Mouse (Mus musculus): ENCODE data around the gene Rassf8. TPM values are rescaled to one million over a fixed set of nuclear protein-coding genes. Genes with fewer than 3 reads are reported as not detected.

Rassf8 gene
- total RNA-seq, 2 experiments from 2014 or later, result 93.1 to 97.9 TPM

DNA sequence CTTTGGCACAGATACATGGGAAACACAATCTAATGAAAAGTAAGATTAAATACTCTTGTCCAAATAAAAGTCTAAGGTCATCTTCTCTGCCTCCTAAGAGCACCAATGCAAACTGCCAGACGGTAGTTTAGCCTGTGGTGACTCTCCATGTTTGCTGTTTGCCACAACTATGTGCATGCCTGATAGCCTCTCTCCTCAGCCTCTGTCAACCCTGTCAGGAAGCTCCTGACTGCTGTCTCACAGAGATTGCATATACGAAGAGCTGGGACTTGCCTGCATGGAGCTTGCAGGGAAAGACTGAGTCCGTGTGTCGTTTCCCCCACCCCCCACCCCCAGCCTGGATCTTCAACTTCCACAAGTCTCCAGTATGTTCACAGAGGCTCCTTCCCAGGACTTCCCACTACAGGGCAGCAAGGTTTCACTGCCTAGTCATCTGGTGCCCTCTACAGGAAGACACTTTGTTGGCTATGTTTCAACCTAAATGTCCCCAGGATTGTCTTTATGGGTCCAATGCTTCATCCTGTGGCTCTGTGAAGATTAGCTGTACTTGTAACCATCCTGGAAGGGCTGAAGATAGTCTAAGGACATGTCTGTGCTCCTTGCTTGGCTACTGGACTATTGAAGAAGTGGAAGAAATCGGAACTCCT lies 77.2 kb downstream of the Rassf8 start:
- DNase-seq, result peak; percentile 50

DNA sequence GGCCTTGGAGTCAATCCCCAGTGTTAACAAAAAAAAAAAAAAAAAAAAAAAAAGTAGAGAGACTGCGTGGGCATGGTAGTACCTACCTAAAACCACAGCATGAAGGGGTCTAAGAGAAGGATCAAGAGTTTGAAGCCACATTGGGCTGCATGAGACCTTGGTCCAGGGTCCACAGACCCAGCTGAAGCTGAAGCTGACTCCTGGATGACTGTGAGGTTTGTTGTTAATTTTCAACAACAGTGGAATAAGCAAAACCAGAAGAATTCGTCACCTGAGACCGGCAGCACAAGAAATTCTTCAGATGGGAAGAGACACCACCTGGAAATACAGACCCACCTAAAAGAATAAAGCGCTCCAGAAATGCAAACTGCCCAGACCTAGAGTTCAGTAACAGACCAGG lies 79.8 kb downstream of the Rassf8 start:
- no peak for DNase-seq

DNA sequence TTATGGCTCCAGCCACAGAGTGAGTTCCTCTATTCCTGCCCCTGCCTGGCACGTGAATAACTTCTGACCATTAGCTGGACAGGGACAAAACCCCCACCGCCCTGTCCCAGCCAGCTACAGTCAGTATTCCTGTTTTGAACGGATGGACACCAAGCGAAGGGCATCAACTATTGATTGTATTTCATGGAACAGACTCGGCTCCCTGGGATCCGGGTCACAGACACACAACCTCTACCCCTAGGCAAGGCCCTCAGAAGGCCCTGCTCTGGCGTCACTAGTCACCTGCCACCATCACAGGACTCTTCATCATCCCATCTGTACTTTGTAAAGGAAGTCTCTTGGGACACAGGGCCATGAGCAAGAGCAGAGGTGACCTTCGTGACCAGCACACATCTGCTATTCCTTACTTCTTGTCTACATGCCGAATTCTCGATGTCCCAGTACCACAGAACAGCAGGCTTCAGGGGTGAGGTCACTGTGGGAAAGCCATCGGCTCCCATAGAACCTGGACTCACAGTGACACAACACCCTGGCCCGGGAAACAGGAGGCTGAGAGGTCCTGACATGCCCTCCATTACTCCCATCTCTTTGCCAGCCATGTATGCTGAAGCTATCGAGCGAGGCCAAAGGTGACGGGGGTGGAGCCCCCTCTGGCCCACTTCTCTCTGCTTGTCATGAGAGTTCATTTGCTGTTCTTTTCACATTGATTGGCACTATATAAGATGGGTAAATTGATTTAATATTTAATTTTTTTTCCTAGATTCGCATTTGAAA lies 82.7 kb downstream of the Rassf8 start:
- no peak for DNase-seq

GRCm38 (mm10) chr6:145830117-145830516 lies 83.6 kb downstream of the Rassf8 start:
- peak; percentile 78 for DNase-seq

- DNase-seq, result no peak
These were observed 84.1 kb downstream of the Rassf8 start for GRCm38 (mm10) chr6:145830617-145831016.

- DNase-seq, result no peak
These were observed 86.4 kb downstream of the Rassf8 start for GRCm38 (mm10) chr6:145832927-145833326.

- DNase-seq, result no peak
These were observed 88.8 kb downstream of the Rassf8 start for GRCm38 (mm10) chr6:145835359-145835758.

DNA sequence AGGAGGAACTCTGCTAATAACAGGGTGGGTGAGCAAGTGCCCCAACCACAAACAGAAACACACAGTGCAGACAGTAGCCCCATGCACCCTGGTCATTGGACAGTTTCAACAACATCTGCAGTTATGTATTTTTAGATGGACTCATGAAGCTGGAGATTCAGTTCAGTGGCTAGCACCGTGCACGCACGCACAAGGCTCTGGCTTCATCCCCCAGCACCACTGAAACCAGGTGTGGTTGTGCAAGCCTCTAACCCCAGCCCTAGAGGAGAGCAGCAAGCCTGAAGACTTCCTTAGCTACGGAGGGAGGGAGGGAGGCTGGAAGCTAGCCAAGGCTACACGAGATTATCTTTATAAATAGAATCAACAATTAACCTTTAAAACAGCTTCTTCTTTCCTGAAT lies 99.1 kb downstream of the Rassf8 start:
- no peak for DNase-seq

DNA sequence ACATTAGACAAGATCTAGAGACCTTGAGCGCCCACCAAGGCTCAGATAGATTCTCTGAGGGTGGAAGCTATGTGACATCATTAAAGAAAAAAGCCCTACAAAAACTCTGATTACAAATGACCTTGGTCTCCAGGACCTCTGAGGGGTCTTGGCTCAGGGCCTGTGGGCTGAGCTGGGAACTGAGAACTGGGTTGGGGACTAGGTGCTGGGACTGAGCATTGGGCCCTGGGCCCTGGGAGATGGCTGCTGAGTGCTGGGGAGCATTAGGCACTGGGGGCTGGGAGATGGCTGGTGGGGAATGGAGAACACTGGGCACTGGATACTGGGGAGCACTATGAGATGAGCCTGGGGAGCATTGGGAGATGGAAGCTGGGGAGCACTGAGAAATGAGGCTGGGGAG lies 99.5 kb downstream of the Rassf8 start:
- DNase-seq, result no peak

DNA sequence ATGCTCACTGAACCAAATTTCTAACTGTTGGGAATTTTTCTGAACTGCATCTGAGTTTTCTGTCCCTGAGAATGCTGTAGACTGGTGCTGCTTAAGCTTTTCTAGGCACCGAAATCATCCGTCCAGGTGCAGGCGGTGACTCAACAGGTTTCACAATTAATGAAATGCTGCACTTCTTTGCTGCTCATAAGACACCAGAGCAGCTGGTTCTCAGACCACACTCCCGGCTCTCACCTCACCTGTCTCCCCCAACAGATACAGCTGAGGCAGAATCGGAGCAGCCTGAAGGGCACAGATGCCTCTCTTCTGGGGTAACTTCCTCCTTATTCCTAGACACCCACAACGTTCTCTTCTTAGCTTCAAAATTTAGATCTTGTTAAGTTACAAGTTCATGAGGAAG lies 100.4 kb downstream of the Rassf8 start:
- DNase-seq, result no peak

DNA sequence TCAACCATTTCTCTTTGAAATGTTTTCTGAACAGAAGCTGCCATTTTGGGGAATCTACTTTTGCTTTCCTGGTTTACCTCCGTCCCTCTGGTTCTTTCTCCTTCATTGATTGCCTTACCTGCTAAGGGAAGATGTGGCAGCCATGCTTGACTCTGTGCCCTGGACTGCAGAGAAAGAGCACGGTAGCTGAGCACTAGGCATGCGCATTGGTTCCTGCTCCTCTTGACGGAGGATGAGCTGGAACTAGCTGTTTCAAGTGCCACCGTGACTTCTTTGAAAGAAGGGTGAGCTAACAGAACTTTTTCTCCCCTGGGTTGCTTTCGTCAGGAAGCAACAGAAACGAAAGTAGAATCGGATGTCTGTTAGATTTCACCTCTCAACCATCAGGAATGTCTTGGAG lies 101.1 kb downstream of the Rassf8 start:
- no peak for DNase-seq

DNA sequence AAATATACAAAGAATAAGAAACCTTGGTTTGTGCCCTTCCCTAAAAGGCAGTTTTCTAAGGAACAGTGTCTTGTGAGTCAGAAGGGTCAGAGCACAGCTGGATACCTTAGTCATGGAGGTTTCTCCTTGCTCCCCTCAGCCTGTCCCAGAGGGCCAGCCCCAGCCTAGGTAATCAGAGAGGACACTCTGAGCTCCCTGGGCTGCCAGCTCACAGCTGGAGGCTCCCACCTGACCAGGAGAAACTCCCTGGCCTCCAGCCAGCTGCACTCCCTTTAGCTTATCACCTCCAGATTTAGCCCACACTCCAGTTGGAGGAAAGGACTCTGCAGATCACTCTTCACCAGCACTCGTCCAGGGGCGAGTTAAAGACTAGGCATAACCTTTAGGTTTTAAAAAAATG lies 104.2 kb downstream of the Rassf8 start:
- DNase-seq, result peak; percentile 87

DNA sequence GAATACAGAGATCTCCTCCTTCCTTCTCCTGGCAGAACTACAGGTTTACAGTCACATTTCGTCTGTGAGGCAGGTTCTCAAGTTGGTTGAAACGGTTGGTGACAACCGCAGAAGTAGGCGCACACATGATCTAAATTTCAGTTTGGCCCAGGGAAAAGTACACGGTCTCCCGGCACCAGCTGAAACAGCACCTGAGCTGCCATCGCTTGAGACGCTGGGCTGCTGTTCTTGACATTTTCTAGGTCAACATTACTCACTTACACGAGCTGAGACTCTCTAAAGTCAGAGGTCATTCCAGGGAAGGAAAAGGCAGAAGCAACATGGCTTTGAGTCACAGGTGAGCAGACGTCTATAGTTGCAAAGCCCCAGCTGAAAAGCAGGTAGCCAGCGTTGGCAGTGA lies 105.4 kb downstream of the Rassf8 start:
- DNase-seq, result no peak

- no peak for DNase-seq
These were observed 106.2 kb downstream of the Rassf8 start for GRCm38 (mm10) chr6:145852708-145853107.

GRCm38 (mm10) chr6:145853356-145854079 lies 107.0 kb downstream of the Rassf8 start:
- DNase-seq, result no peak

DNA sequence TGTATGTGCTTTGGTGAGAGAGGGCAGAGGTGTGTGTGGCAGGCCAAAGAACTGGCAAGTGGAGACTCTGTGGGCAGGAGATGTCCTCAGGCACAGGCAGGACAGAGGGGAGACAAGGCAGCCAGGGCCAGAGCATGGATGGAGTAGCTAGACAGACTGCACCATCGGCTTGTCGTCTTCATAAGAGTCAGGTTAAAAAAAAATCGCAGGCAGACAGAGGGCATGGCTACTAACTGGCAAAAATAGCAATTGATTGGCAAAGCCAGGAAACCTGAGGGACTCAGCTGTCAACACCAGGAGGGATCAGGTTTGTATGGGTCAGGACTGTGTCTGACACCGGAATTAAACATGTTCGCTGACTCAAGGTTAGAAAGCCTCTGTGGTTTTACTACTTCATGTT lies 108.2 kb downstream of the Rassf8 start:
- DNase-seq, result peak; percentile 21

DNA sequence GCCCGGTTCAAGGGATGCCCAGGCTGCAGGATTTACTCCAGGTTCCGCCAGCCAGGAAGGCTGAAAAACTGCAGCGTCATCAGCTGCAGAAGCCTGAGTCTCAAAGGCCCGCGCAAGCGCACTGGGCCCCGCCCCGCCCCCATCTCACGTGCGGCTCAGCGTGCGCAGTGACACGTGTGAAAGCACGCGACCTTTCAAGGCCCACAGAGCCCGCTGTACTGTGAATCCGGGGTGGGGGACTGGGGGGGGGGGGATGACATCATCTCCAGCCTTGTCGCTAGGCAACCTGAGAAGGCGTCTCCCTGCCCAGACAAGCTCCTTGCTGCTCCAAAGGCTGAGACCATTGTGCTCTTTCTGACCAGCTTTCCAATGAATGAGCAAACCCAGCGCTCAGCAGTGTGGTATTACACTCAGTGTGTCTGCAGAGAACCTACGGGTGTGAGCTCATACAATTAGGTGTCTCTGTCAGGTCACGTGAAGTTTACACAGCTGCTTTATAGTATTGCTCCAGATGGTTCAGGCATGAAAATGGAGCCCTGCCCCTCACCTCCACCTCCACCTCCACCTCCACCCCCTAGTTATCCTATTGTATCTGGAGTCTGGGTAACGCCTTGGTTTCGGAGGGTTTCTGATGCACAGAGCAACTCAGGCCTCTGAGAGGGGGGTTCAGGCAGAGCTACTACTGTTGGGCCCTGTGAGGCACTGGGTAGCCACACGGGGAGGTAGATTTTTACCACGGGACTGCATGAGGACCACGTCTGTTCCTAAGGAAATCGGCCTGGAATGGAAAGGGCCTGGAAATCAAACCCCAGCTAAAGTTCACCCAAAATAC lies 109.4 kb downstream of the Rassf8 start:
- DNase-seq, result peak; percentile 98

DNA sequence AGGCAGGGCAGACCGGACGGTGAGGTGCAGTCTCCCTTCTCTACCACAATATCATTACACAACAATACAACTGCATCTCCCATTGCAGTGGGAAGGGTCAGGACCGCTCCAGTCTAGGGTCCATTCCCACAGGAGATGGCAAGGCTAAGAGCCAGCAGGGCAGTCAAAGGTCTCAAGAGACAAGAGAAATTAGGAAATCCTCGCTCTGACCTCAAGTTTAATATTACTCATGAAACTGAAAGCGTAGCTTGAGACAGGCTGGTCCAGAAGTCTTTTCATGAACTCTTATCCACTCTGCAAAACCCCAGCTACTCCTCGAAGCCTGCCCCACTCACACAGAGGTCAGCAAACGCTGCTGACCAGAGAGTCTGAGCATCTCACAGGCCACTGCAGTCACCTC lies 110.9 kb downstream of the Rassf8 start:
- DNase-seq, result no peak

DNA sequence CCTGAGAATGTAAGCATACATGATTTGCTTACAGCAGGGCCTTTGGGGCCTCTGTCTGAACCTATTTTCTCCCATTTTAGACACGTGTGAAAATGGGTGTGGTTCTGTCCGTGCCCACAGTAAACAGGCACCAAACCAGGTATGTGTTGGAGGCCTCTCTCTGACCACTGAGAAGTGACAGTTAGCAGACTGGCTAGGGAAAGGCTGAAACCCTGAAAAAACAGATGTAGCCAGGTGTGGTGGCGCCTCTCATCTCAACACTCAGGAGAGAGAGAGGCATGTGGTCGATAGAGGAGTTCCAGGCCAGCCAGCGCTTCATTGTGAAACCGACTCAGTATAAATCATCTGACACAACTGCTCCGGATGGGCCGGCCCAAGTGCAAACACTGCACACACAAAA lies 111.9 kb downstream of the Rassf8 start:
- DNase-seq, result no peak

DNA sequence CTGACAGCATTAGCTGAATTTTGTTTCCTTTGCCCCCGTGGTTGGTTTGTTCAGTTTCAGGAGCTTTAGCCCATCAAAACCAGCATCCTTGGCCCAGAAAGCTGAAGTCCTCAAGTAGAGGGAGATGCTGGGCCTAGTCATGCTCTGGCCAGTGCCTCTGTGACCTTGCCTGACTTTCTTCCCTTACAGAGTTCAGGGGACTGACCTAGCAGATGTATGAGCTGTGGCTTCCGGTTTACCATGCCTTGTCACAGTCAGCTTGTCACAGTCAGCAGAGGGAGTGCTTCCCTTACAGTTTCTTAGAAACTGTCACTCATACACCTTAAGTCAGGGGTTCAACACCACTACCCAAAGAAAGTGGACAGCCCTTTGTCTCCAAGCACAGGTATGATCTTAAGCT lies 113.8 kb downstream of the Rassf8 start:
- peak; percentile 24 for DNase-seq

DNA sequence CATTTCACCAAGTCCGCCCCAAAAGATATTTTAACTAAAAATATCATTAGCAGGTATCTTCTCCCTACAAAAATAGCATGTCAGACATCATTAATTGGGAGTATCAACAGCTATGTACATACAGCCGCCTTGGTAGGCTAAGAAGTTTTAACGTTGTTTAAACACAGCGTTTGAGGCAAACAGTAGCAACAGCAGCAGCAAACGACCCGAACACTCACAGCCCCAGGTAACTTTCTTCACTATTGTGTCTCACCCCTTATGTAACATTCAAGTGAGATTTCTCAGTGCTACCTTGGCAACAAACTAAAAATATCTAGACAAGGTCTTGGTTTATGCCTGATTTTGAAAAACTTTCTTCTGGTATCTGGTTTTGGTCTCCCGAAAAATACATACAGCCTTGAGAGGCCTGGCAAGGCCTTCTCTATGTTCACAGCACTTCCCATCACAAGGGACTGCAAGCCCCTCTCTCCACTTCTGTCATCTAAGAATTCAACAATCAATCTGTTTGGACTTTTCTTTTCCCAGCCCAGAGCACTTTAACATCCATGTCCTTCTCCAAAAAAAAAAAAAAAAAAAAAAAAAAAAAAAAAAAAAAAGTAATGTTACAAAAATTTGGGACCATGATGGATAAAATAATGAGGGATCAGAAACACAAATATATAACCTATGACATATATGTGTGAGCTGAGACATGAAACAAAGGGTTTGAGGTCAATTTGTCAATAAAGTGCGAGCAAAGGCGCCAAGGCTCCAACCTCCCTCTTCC lies 115.1 kb downstream of the Rassf8 start:
- no peak for DNase-seq

DNA sequence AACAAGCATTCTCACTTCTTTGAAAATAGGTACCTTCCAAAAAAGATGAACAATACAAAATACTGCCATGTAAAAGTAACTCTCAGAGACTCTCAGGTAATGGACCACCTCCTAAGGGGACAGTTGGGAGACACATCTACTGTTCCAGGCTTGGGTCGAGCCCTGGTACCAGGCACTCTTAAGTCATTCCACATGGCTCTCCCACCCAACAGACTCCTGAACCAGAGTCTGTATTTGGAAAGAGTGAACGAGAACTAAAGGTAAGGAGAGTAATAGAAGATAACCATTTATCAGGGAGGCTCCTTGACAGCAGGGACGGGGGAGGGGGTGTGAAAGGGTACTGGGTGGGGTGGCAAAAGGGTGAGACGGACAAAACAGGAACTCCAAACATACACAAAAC lies 115.8 kb downstream of the Rassf8 start:
- no peak for DNase-seq

All from heart, postnatal 4 days (tissue).